8 mouse cellular contexts compared by ENCODE assay signal in genomic region chr3:27584607-27585605, GRCm38 (mm10).
DNase-seq lines count a peak whose midpoint lies in the region; ATAC-seq and TF ChIP-seq lines count a peak whose summit lies in the region.

No protein-coding gene starts in this region.

- no peaks in the 10 kb centered on the region for H3K36me3 ChIP-seq in kidney, embryonic 14.5 days (ENCODE audit: control insufficient read depth, insufficient read depth, low read length)
- no peaks in the 10 kb centered on the region for H3K36me3 ChIP-seq in embryonic facial prominence, embryonic 12.5 days
- 0 out of 2 replicates have a peak, but pooled peaks cover 3% of the 10 kb centered on the region for H3K36me3 ChIP-seq in kidney, embryonic 15.5 days
- no peaks in the 10 kb centered on the region for H3K36me3 ChIP-seq in myocyte (ENCODE audit: control insufficient read depth, insufficient read depth)
- H3K36me3 ChIP-seq in thymus, adult 2 months (ENCODE audit: control insufficient read depth, insufficient read depth, low read length), result no peaks in the 10 kb centered on the region

- H3ac ChIP-seq in myocyte (ENCODE audit: control insufficient read depth, insufficient read length), result no peak overlapping the region

- no peak for TF ChIP-seq POLR2A in myocyte (IDR thresholded peaks at IDR 0.05; ENCODE audit: insufficient read length, low read depth)
- no peak for TF ChIP-seq POLR2A in thymus, adult 2 months (IDR thresholded peaks at IDR 0.05; ENCODE audit: control insufficient read depth, extremely low read depth, insufficient read depth, low read length, poor library complexity)

- DNase-seq in kidney, adult 18-20 months, result no peak
- DNase-seq in layer of hippocampus, postnatal 10 days (ENCODE audit: low spot score in 2 of 2), result no peak
- DNase-seq in thymus, adult 2 months, result no peak
- DNase-seq in frontal cortex, postnatal 14 days (ENCODE audit: low spot score in 2 of 2), result no peak

- peaks cover 64% of the 10 kb centered on the region for H3K79me2 ChIP-seq in myocyte (ENCODE audit: control insufficient read depth, insufficient read depth)

- H3K9me3 ChIP-seq in kidney, embryonic 14.5 days (ENCODE audit: control insufficient read depth, low read length), result no peaks in the 10 kb centered on the region
- no peaks in the 10 kb centered on the region for H3K9me3 ChIP-seq in embryonic facial prominence, embryonic 12.5 days
- no peaks in the 10 kb centered on the region for H3K9me3 ChIP-seq in kidney, embryonic 15.5 days (replicated peaks)

- H3K27me3 ChIP-seq in kidney, embryonic 14.5 days (ENCODE audit: control insufficient read depth, insufficient read depth, low read length), result no peaks in the 10 kb centered on the region
- H3K27me3 ChIP-seq in embryonic facial prominence, embryonic 12.5 days, result no peaks in the 10 kb centered on the region
- H3K27me3 ChIP-seq in kidney, embryonic 15.5 days, result no peaks in the 10 kb centered on the region
- no peaks in the 10 kb centered on the region for H3K27me3 ChIP-seq in myocyte (ENCODE audit: control insufficient read depth, insufficient read depth, insufficient read length)
- H3K27me3 ChIP-seq in thymus, adult 2 months (ENCODE audit: control insufficient read depth, insufficient read depth, low read length), result no peaks in the 10 kb centered on the region

- no peak overlapping the region for H3K4me2 ChIP-seq in kidney, embryonic 14.5 days (replicated peaks; ENCODE audit: low read depth, low read length)
- H3K4me2 ChIP-seq in embryonic facial prominence, embryonic 12.5 days (replicated peaks), result no peak overlapping the region
- no peak overlapping the region for H3K4me2 ChIP-seq in kidney, embryonic 15.5 days
- peak overlapping the region; percentile 90 for H3K4me2 ChIP-seq in myocyte (ENCODE audit: low read depth)

- H3K9ac ChIP-seq in kidney, embryonic 14.5 days (ENCODE audit: low read depth, low read length), result no peak overlapping the region
- H3K9ac ChIP-seq in embryonic facial prominence, embryonic 12.5 days, result no peak overlapping the region
- no peak overlapping the region for H3K9ac ChIP-seq in kidney, embryonic 15.5 days

- peaks cover 10% of the 10 kb centered on the region for H3K4me1 ChIP-seq in kidney, embryonic 14.5 days (ENCODE audit: control insufficient read depth, insufficient read depth, low read length)
- peaks cover 24% of the 10 kb centered on the region for H3K4me1 ChIP-seq in embryonic facial prominence, embryonic 12.5 days
- peaks cover 47% of the 10 kb centered on the region for H3K4me1 ChIP-seq in kidney, embryonic 15.5 days
- H3K4me1 ChIP-seq in thymus, adult 2 months (replicated peaks; ENCODE audit: control insufficient read depth, insufficient read depth, low read length), result no peaks in the 10 kb centered on the region

- no peak overlapping the region for H3K27ac ChIP-seq in kidney, embryonic 14.5 days (ENCODE audit: low read depth, low read length)
- H3K27ac ChIP-seq in embryonic facial prominence, embryonic 12.5 days, result 0 out of 2 replicates have a peak overlapping the region, but pooled peaks have one; percentile 46
- peak overlapping the region; percentile 73 for H3K27ac ChIP-seq in kidney, embryonic 15.5 days
- no peak overlapping the region for H3K27ac ChIP-seq in thymus, adult 2 months (ENCODE audit: control insufficient read depth, insufficient read depth, low read length)

- H3K4me3 ChIP-seq in kidney, embryonic 14.5 days (ENCODE audit: low read length), result no peak overlapping the region
- no peak overlapping the region for H3K4me3 ChIP-seq in embryonic facial prominence, embryonic 12.5 days
- H3K4me3 ChIP-seq in kidney, embryonic 15.5 days (replicated peaks), result no peak overlapping the region
- H3K4me3 ChIP-seq in myocyte, result no peak overlapping the region
- no peak overlapping the region for H3K4me3 ChIP-seq in thymus, adult 2 months (ENCODE audit: control insufficient read depth, insufficient read depth, low read length)

- no peak for TF ChIP-seq CTCF in thymus, adult 2 months (IDR thresholded peaks at IDR 0.05; ENCODE audit: borderline replicate concordance, control insufficient read depth, extremely low read depth, insufficient read depth, low read length, poor library complexity)

- 0 out of 2 replicates have a peak, but pooled peaks have one; percentile 45 for ATAC-seq in kidney, embryonic 14.5 days (ENCODE audit: low FRiP score, low TSS enrichment)
- ATAC-seq in embryonic facial prominence, embryonic 12.5 days (ENCODE audit: insufficient number of reproducible peaks, insufficient read depth, low FRiP score, low TSS enrichment), result no peak
- no peak for ATAC-seq in kidney, embryonic 15.5 days (replicated peaks; ENCODE audit: low FRiP score)

- WGBS in kidney, embryonic 14.5 days, result 56% methylated on average over 11 of the region's 11 CpGs
- WGBS in embryonic facial prominence, embryonic 12.5 days, result 44% methylated on average over 11 of the region's 11 CpGs
- WGBS in kidney, embryonic 15.5 days, result 46% methylated on average over 11 of the region's 11 CpGs
- 74% methylated on average over 11 of the region's 11 CpGs for WGBS in thymus, adult 2 months

TF ChIP-seq in myocyte, 11 proteins besides CTCF, POLR2A, EP300 and RAD21:
- TF ChIP-seq MYOD1 (IDR thresholded peaks at IDR 0.05; ENCODE audit: control insufficient read depth in 1 of 3, insufficient read length in 2 of 3, low read depth in 2 of 3) (no peak), CEBPB (IDR thresholded peaks at IDR 0.05; ENCODE audit: insufficient read depth, poor library complexity, severe bottlenecking) (0 out of 2 replicates have a peak, but pooled peaks have one; percentile 4)
TF ChIP-seq in myocyte: peak in this region for 1.

Comparison
In these comparisons a context has a peak if more than half of its experiments do, and no peak if none do; other contexts are left out.
1. H3K27ac ChIP-seq: peak in embryonic facial prominence, embryonic 12.5 days (single experiment) and kidney, embryonic 15.5 days (single experiment); none in kidney, embryonic 14.5 days (single experiment) and thymus, adult 2 months (single experiment).